Comparison of ENCODE assay signal across 8 mouse cellular contexts in the genomic region with DNA sequence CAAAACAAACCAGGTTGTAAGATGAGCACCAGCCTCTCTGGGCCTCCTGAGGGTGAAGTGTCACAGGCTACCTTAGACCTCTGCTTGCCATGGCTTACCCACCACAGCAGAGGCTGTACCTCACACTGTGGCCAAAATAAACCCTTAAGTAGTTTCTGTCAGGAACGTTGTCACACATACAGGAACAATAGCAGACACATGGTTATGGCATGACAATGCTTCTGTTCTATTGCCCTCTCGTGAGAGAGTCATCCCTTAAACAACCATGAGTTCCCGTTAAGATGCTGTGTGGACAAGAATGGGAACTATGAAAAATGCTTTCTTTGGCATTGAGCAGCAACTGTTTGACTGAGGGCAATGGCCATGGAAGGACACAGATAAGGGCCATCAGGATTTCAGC. TPM values are rescaled to one million over a fixed set of nuclear protein-coding genes. Genes with fewer than 3 reads are reported as not detected.
DNase-seq lines count a peak whose midpoint lies in the region; ATAC-seq and TF ChIP-seq lines count a peak whose summit lies in the region.

A gene (plus strand): TSS at position 301 of the 400 bp plus-strand sequence.

- peak within 1 kb of the TSS; percentile 56 for H3K4me3 ChIP-seq in cerebellum, adult 2 months (replicated peaks; ENCODE audit: insufficient read depth, low read depth, low read length)
- peak within 1 kb of the TSS; percentile 81 for H3K4me3 ChIP-seq in E14TG2a.4 (replicated peaks; ENCODE audit: low read length)
- H3K4me3 ChIP-seq in forebrain, embryonic 16.5 days (replicated peaks; ENCODE audit: low read length) = peak within 1 kb of the TSS; percentile 74
- peak within 1 kb of the TSS; percentile 65 for H3K4me3 ChIP-seq in intestine, embryonic 14.5 days (ENCODE audit: low read depth, low read length)
- peak within 1 kb of the TSS; percentile 80 for H3K4me3 ChIP-seq in midbrain, embryonic 10.5 days

- peak within 1 kb of the TSS; percentile 81 for H3K9ac ChIP-seq in forebrain, embryonic 16.5 days (replicated peaks; ENCODE audit: low read depth, low read length)
- peak within 1 kb of the TSS; percentile 82 for H3K9ac ChIP-seq in intestine, embryonic 14.5 days (ENCODE audit: low read length)

- no peaks in the 10 kb centered on the region for H3K27me3 ChIP-seq in cerebellum, adult 2 months (ENCODE audit: control insufficient read depth, insufficient read depth, low read length)
- H3K27me3 ChIP-seq in E14TG2a.4 (ENCODE audit: insufficient read depth, low read length) = peaks cover 35% of the 10 kb centered on the region
- no peaks in the 10 kb centered on the region for H3K27me3 ChIP-seq in forebrain, embryonic 16.5 days (replicated peaks; ENCODE audit: control insufficient read depth, insufficient read depth, low read length)
- H3K27me3 ChIP-seq in intestine, embryonic 14.5 days (replicated peaks; ENCODE audit: control insufficient read depth, insufficient read depth, low read length) = no peaks in the 10 kb centered on the region
- H3K27me3 ChIP-seq in midbrain, embryonic 10.5 days (ENCODE audit: low read depth, poor library complexity, severe bottlenecking) = no peaks in the 10 kb centered on the region

- no peak for TF ChIP-seq CTCF in cerebellum, adult 2 months (IDR thresholded peaks at IDR 0.05; ENCODE audit: borderline replicate concordance, insufficient read depth, low read depth, low read length)
- no peak for TF ChIP-seq CTCF in E14TG2a.4 (conservative IDR thresholded peaks at IDR 0.05; ENCODE audit: low read length)

- H3K27ac ChIP-seq in cerebellum, adult 2 months (ENCODE audit: insufficient read depth, low read length) = peak within 1 kb of the TSS; percentile 79
- peak within 1 kb of the TSS; percentile 82 for H3K27ac ChIP-seq in forebrain, embryonic 16.5 days (ENCODE audit: low read length)
- peak within 1 kb of the TSS; percentile 86 for H3K27ac ChIP-seq in intestine, embryonic 14.5 days (ENCODE audit: low read depth)
- H3K27ac ChIP-seq in midbrain, embryonic 10.5 days (replicated peaks) = peak within 1 kb of the TSS; percentile 95

- H3K4me1 ChIP-seq in cerebellum, adult 2 months (ENCODE audit: control insufficient read depth, insufficient read depth, low read length) = no peaks in the 10 kb centered on the region; the same call in 1 of the 2 replicates
- H3K4me1 ChIP-seq in E14TG2a.4 (replicated peaks; ENCODE audit: low read depth, low read length) = no peaks in the 10 kb centered on the region; the same call in 1 of the 2 replicates
- peaks cover 9% of the 10 kb centered on the region for H3K4me1 ChIP-seq in forebrain, embryonic 16.5 days (replicated peaks; ENCODE audit: control insufficient read depth, insufficient read depth, low read length)
- H3K4me1 ChIP-seq in intestine, embryonic 14.5 days (replicated peaks; ENCODE audit: control insufficient read depth, insufficient read depth, low read length) = peaks cover 8% of the 10 kb centered on the region
- H3K4me1 ChIP-seq in midbrain, embryonic 10.5 days = peaks cover 9% of the 10 kb centered on the region

- H3K4me2 ChIP-seq in forebrain, embryonic 16.5 days (ENCODE audit: low read length) = peak within 1 kb of the TSS; percentile 69
- H3K4me2 ChIP-seq in intestine, embryonic 14.5 days (ENCODE audit: low read length) = peak within 1 kb of the TSS; percentile 75

- no peak for ATAC-seq in forebrain, embryonic 16.5 days
- no peak for ATAC-seq in intestine, embryonic 14.5 days (replicated peaks; ENCODE audit: low FRiP score, low TSS enrichment, low read depth)

- no peak for DNase-seq in cerebellum, adult 2 months
- DNase-seq in cerebellum, postnatal 4 days (ENCODE audit: low spot score in 2 of 2) = no peak
- DNase-seq in intestine, embryonic 14.5 days (ENCODE audit: low spot score) = no peak
- no peak for DNase-seq in midbrain, embryonic 10.5 days (ENCODE audit: low spot score)
- no peak for DNase-seq in thymus, postnatal 36 days
- no peak for DNase-seq in Muller cell, postnatal 12 days (ENCODE audit: inconsistent ontology term)

- no peaks in the 10 kb centered on the region for H3K36me3 ChIP-seq in E14TG2a.4 (ENCODE audit: insufficient read depth, low read length)
- no peaks in the 10 kb centered on the region for H3K36me3 ChIP-seq in forebrain, embryonic 16.5 days (ENCODE audit: control insufficient read depth, insufficient read depth)
- H3K36me3 ChIP-seq in intestine, embryonic 14.5 days (ENCODE audit: control insufficient read depth, insufficient read depth, low read length) = no peaks in the 10 kb centered on the region
- H3K36me3 ChIP-seq in midbrain, embryonic 10.5 days = peaks cover 11% of the 10 kb centered on the region

- 79% methylated on average over 3 of the region's 3 CpGs for WGBS in cerebellum, adult 2 months
- 90% methylated on average over 3 of the region's 3 CpGs for WGBS in forebrain, embryonic 16.5 days
- 82% methylated on average over 3 of the region's 3 CpGs for WGBS in intestine, embryonic 14.5 days
- 89% methylated on average over 3 of the region's 3 CpGs for WGBS in midbrain, embryonic 10.5 days

- no peaks in the 10 kb centered on the region; the same call in 1 of the 2 replicates for H3K9me3 ChIP-seq in E14TG2a.4 (ENCODE audit: low read length)
- H3K9me3 ChIP-seq in forebrain, embryonic 16.5 days (ENCODE audit: control insufficient read depth, low read length) = no peaks in the 10 kb centered on the region
- H3K9me3 ChIP-seq in intestine, embryonic 14.5 days (ENCODE audit: control insufficient read depth, low read length) = no peaks in the 10 kb centered on the region
- H3K9me3 ChIP-seq in midbrain, embryonic 10.5 days (replicated peaks) = no peaks in the 10 kb centered on the region

- TF ChIP-seq POLR2A in cerebellum, adult 2 months (IDR thresholded peaks at IDR 0.05; ENCODE audit: borderline replicate concordance, insufficient read depth, low read length) = no peak

RNA-seq across cellular contexts. Expression of the gene that starts here (rescaled TPM):
- polyA plus RNA-seq in cerebellum, adult 2 months (2012; rRNA removed) = 44.2 and 47.7 TPM in 2 replicates
- 44.1 and 47.5 TPM in 2 replicates for polyA plus RNA-seq in forebrain, embryonic 16.5 days (2015; fragmentation: Nextera tagmentation; extraction: Ambion mirVana)
- polyA plus RNA-seq in intestine, embryonic 14.5 days (2014; fragmentation: Nextera tagmentation; extraction: Ambion mirVana) = 42.1 and 45.5 TPM in 2 replicates
- polyA plus RNA-seq in midbrain, embryonic 10.5 days (2016; fragmentation: Nextera tagmentation; extraction: Ambion mirVana) = 30.1 and 34.1 TPM in 2 replicates
